Mouse (Mus musculus) embryonic facial prominence, embryonic 14.5 days (tissue): ENCODE data around the gene H3f3b. TPM values are rescaled to one million over a fixed set of nuclear protein-coding genes. Genes with fewer than 3 reads are reported as not detected.
A peak's percentile ranks its signal among the peaks of the same experiment; 100 is the strongest.

Source experiments
- ATAC-seq: fragments of 200-750 bp; cut with Nextera tagmentation; 2 replicates; pipeline ENCODE4 v1.8.0; 2017; ENCODE audit warnings: low read depth, moderate number of reproducible peaks, moderate TSS enrichment
- DNase-seq: peaks from one replicate; pipeline ENCODE4 v3.0.0-alpha.2; 2015; ENCODE audit warnings: low spot score
- H3K27ac ChIP-seq: fragments of 300-500 bp; sonication (generic); replicated peaks from 2 replicates; pipeline ENCODE4 v1.5.1; 2014; ENCODE audit warnings: low read depth, mild to moderate bottlenecking, low read length, moderate library complexity
- H3K27me3 ChIP-seq: fragments of 300-500 bp; sonication (generic); replicated peaks from 2 replicates; pipeline ENCODE4 v1.6.1; 2014; ENCODE audit warnings: low read length; ENCODE audit not compliant: control insufficient read depth, insufficient read depth
- H3K36me3 ChIP-seq: fragments of 300-500 bp; sonication (generic); 2 replicates; pipeline ENCODE4 v1.6.1; 2014; ENCODE audit warnings: low read length, mixed read lengths; ENCODE audit not compliant: control insufficient read depth, insufficient read depth
- H3K4me1 ChIP-seq: fragments of 300-500 bp; sonication (generic); 2 replicates; pipeline ENCODE4 v1.6.1; 2014; ENCODE audit warnings: antibody characterized with exemption, low read length; ENCODE audit not compliant: control insufficient read depth, insufficient read depth
- H3K4me2 ChIP-seq: fragments of 300-500 bp; sonication (generic); 2 replicates; pipeline ENCODE4 v1.6.1; 2014; ENCODE audit warnings: low read depth, mild to moderate bottlenecking, low read length, moderate library complexity, mixed read lengths
- H3K4me3 ChIP-seq: fragments of 300-500 bp; sonication (generic); 2 replicates; pipeline ENCODE4 v1.5.1; 2014; ENCODE audit warnings: low read depth, mild to moderate bottlenecking, low read length
- H3K9ac ChIP-seq: fragments of 300-500 bp; sonication (generic); 2 replicates; pipeline ENCODE4 v1.6.1; 2014; ENCODE audit warnings: low read depth, mild to moderate bottlenecking, low read length, moderate library complexity, mixed read lengths
- H3K9me3 ChIP-seq: fragments of 300-500 bp; sonication (generic); 2 replicates; pipeline ENCODE4 v1.6.1; 2016; ENCODE audit warnings: low read length; ENCODE audit not compliant: control insufficient read depth
- whole genome bisulfite sequencing: fragments of 180-500 bp; shearing (Covaris S2); extraction: QIAGEN DNeasy Blood & Tissue Kit; methylation state at CpG from one replicate; pipeline ENCODE4 v1.1.7; 2014; 5-methylcytosine and 5-hydroxymethylcytosine counted together
- polyA plus RNA-seq: library from polyadenylated mRNA; unstranded; fragments of >200 nt; fragmentation: Nextera tagmentation; extraction: Ambion mirVana; gene quantifications from 2 replicates; pipeline ENCODE4 v1.2.1, GENCODE M21; 2014

H3f3b gene
- polyA plus RNA-seq, 1 experiment from 2014 or later = 1,358 TPM

- Histone ChIP-seq H3K36me3 (peaks cover 28% of the 10 kb centered on the region; the same call in 1 of the 2 replicates), H3K4me2 (no peak overlapping the region), H3K9me3 (no peaks in the 10 kb centered on the region), H3K9ac (no peak overlapping the region), H3K4me1 (no peaks in the 10 kb centered on the region), H3K27ac (no peak overlapping the region), H3K27me3 (no peaks in the 10 kb centered on the region), H3K4me3 (no peak overlapping the region)
- WGBS = 65% methylated on average over 18 of the region's 23 CpGs
- ATAC-seq (no peak), DNase-seq (no peak)
These were observed 36.6 kb upstream of the H3f3b start for GRCm38 (mm10) chr11:116064187-116064867.

- WGBS = 67% methylated on average over 13 of the region's 13 CpGs
- H3K9me3 ChIP-seq = no peaks in the 10 kb centered on the region
- no peak overlapping the region for H3K4me2 ChIP-seq
- no peak for ATAC-seq
- no peak for DNase-seq
- no peak overlapping the region for H3K27ac ChIP-seq
- H3K4me3 ChIP-seq = no peak overlapping the region
- no peaks in the 10 kb centered on the region for H3K27me3 ChIP-seq
- H3K9ac ChIP-seq = no peak overlapping the region
- H3K36me3 ChIP-seq = peaks cover 36% of the 10 kb centered on the region; the same call in 1 of the 2 replicates
- no peaks in the 10 kb centered on the region for H3K4me1 ChIP-seq
These were observed 35.8 kb upstream of the H3f3b start for GRCm38 (mm10) chr11:116063562-116063961.

GRCm38 (mm10) chr11:116062521-116062920 lies 34.8 kb upstream of the H3f3b start:
- H3K27me3 ChIP-seq = no peaks in the 10 kb centered on the region
- WGBS = 57% methylated on average over 7 of the region's 8 CpGs
- peaks cover 45% of the 10 kb centered on the region for H3K36me3 ChIP-seq
- H3K4me1 ChIP-seq = no peaks in the 10 kb centered on the region
- H3K9me3 ChIP-seq = no peaks in the 10 kb centered on the region
- H3K4me2 ChIP-seq = no peak overlapping the region
- DNase-seq (no peak), ATAC-seq (no peak)
- H3K4me3 ChIP-seq = no peak overlapping the region
- no peak overlapping the region for H3K9ac ChIP-seq
- H3K27ac ChIP-seq = no peak overlapping the region

- H3K4me1 ChIP-seq = no peaks in the 10 kb centered on the region
- no peak overlapping the region for H3K27ac ChIP-seq
- H3K9me3 ChIP-seq = no peaks in the 10 kb centered on the region
- DNase-seq (no peak), ATAC-seq (no peak)
- no peak overlapping the region for H3K4me3 ChIP-seq
- WGBS = 88% methylated on average over 13 of the region's 13 CpGs
- H3K9ac ChIP-seq = no peak overlapping the region
- no peaks in the 10 kb centered on the region for H3K27me3 ChIP-seq
- no peak overlapping the region for H3K4me2 ChIP-seq
- H3K36me3 ChIP-seq = peaks cover 52% of the 10 kb centered on the region
These were observed 34.1 kb upstream of the H3f3b start for GRCm38 (mm10) chr11:116061641-116062415.

- Histone ChIP-seq H3K4me1 (no peaks in the 10 kb centered on the region), H3K4me3 (no peak overlapping the region), H3K9me3 (no peaks in the 10 kb centered on the region), H3K27me3 (no peaks in the 10 kb centered on the region), H3K4me2 (no peak overlapping the region), H3K27ac (no peak overlapping the region), H3K36me3 (peaks cover 65% of the 10 kb centered on the region), H3K9ac (peak overlapping the region; percentile 30; the same call in 1 of the 2 replicates)
- ATAC-seq = no peak
- DNase-seq = no peak
- 76% methylated on average over 9 of the region's 9 CpGs for WGBS
These were observed 32.8 kb upstream of the H3f3b start for GRCm38 (mm10) chr11:116060596-116060995.

- H3K9ac ChIP-seq = no peak overlapping the region
- peaks cover 74% of the 10 kb centered on the region for H3K36me3 ChIP-seq
- ATAC-seq (no peak), DNase-seq (no peak)
- H3K4me2 ChIP-seq = no peak overlapping the region
- no peaks in the 10 kb centered on the region for H3K9me3 ChIP-seq
- no peaks in the 10 kb centered on the region for H3K27me3 ChIP-seq
- 93% methylated on average over 11 of the region's 11 CpGs for whole genome bisulfite sequencing
- no peak overlapping the region for H3K4me3 ChIP-seq
- H3K4me1 ChIP-seq = no peaks in the 10 kb centered on the region
- no peak overlapping the region for H3K27ac ChIP-seq
These were observed 31.9 kb upstream of the H3f3b start for GRCm38 (mm10) chr11:116059691-116060025.

GRCm38 (mm10) chr11:116058868-116059690 lies 31.3 kb upstream of the H3f3b start:
- no peak for ATAC-seq
- H3K27me3 ChIP-seq = no peaks in the 10 kb centered on the region
- H3K4me2 ChIP-seq = no peak overlapping the region
- H3K27ac ChIP-seq = no peak overlapping the region
- DNase-seq = no peak
- H3K9ac ChIP-seq = no peak overlapping the region
- no peak overlapping the region for H3K4me3 ChIP-seq
- no peaks in the 10 kb centered on the region for H3K4me1 ChIP-seq
- no peaks in the 10 kb centered on the region for H3K9me3 ChIP-seq
- 94% methylated on average over 16 of the region's 17 CpGs for WGBS
- H3K36me3 ChIP-seq = peaks cover 80% of the 10 kb centered on the region

- no peaks in the 10 kb centered on the region for H3K4me1 ChIP-seq
- H3K36me3 ChIP-seq = peaks cover 89% of the 10 kb centered on the region
- H3K27ac ChIP-seq = no peak overlapping the region
- peak; percentile 14; the same call in 1 of the 2 replicates for ATAC-seq
- H3K4me3 ChIP-seq = no peak overlapping the region
- DNase-seq = peak; percentile 30
- no peak overlapping the region for H3K4me2 ChIP-seq
- no peaks in the 10 kb centered on the region for H3K27me3 ChIP-seq
- WGBS = 63% methylated on average over 10 of the region's 12 CpGs
- no peaks in the 10 kb centered on the region for H3K9me3 ChIP-seq
- no peak overlapping the region for H3K9ac ChIP-seq
These were observed 30.4 kb upstream of the H3f3b start for GRCm38 (mm10) chr11:116058022-116058614.
